Mouse (Mus musculus): ENCODE data around the gene Tspan33. TPM values are rescaled to one million over a fixed set of nuclear protein-coding genes. Genes with fewer than 3 reads are reported as not detected.
"Not testable (repeated sequence)": the region's sequence is repeated elsewhere in the genome, so short reads cannot be mapped to it uniquely, and the experiment has no call there.

Tspan33 gene
- polyA plus RNA-seq, 1 experiment from 2014 or later: 6.1 TPM

DNA sequence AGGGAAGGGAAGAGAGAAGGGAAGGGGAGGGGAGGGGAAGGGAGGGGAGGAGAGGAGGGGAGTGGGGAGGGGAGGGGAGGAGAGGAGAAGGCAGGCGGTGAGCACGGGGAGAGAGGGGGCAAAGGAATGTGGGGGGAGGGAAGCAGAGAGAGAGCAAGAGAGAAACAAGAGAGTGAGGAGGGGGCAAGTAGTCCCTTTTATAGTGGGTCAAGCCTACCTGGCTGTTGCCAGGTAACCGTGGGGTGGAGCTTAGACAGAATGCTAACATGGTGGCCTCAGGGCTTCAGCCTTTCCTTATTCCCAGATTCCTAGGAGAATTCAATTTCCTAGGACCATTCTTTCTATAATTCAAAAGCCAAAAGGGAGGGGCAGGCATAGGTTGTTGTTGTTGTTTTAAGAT is 22.3 kb upstream of the Tspan33 start:
- Histone ChIP-seq H3K4me1 (replicated peaks; ENCODE audit: control insufficient read depth, insufficient read depth, low read length) (no peaks in the 10 kb centered on the region), H3K9ac (ENCODE audit: low read depth, low read length) (no peak overlapping the region), H3K36me3 (ENCODE audit: control insufficient read depth, insufficient read depth, low read length) (no peaks in the 10 kb centered on the region), H3K4me2 (replicated peaks; ENCODE audit: low read depth, low read length) (no peak overlapping the region), H3K27me3 (ENCODE audit: control insufficient read depth, insufficient read depth, low read length) (no peaks in the 10 kb centered on the region), H3K27ac (ENCODE audit: low read depth, low read length) (no peak overlapping the region), H3K4me3 (ENCODE audit: low read depth, low read length) (no peak overlapping the region), H3K9me3 (ENCODE audit: control insufficient read depth, low read length) (no peaks in the 10 kb centered on the region)
- 12% methylated on average over 3 of the region's 3 CpGs for WGBS
- ATAC-seq (ENCODE audit: low FRiP score) (no peak), DNase-seq (ENCODE audit: low spot score) (no peak)

GRCm38 (mm10) chr6:29672563-29673411 is 21.2 kb upstream of the Tspan33 start:
- no peaks in the 10 kb centered on the region for H3K27me3 ChIP-seq (ENCODE audit: control insufficient read depth, insufficient read depth, low read length)
- H3K36me3 ChIP-seq (ENCODE audit: control insufficient read depth, insufficient read depth, low read length): no peaks in the 10 kb centered on the region
- no peaks in the 10 kb centered on the region for H3K4me1 ChIP-seq (replicated peaks; ENCODE audit: control insufficient read depth, insufficient read depth, low read length)
- WGBS: 28% methylated on average over 12 of the region's 12 CpGs
- H3K9me3 ChIP-seq (ENCODE audit: control insufficient read depth, low read length): no peaks in the 10 kb centered on the region
- H3K4me3 ChIP-seq (ENCODE audit: low read depth, low read length): no peak overlapping the region
- H3K27ac ChIP-seq (ENCODE audit: low read depth, low read length): no peak overlapping the region
- no peak overlapping the region for H3K9ac ChIP-seq (ENCODE audit: low read depth, low read length)
- H3K4me2 ChIP-seq (replicated peaks; ENCODE audit: low read depth, low read length): no peak overlapping the region
- DNase-seq (ENCODE audit: low spot score) (no peak), ATAC-seq (ENCODE audit: low FRiP score) (no peak)

DNA sequence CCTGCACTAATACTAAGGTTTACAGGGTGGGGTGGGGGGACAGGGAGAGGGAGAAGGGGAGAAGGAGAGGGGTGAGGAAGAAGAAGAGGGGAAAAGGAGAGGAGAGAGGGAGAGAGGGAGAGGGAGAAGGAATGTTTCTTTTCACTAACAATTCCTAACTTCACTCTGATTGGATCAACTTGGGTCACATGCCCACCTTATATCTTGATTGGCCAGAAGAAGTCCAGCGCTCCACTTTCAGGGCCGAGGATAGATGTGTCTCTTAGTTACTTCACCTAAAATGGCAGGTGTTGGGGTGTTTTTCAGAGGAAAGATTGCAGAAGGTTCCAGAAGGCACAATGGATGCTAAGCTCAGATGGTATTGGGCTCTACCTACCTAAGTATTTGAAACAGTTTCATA is 20.3 kb upstream of the Tspan33 start:
- ATAC-seq (ENCODE audit: low FRiP score) (no peak), DNase-seq (ENCODE audit: low spot score) (no peak)
- Histone ChIP-seq H3K27ac (ENCODE audit: low read depth, low read length) (no peak overlapping the region), H3K4me3 (ENCODE audit: low read depth, low read length) (no peak overlapping the region), H3K9me3 (ENCODE audit: control insufficient read depth, low read length) (no peaks in the 10 kb centered on the region), H3K9ac (ENCODE audit: low read depth, low read length) (no peak overlapping the region), H3K4me1 (replicated peaks; ENCODE audit: control insufficient read depth, insufficient read depth, low read length) (no peaks in the 10 kb centered on the region), H3K36me3 (ENCODE audit: control insufficient read depth, insufficient read depth, low read length) (no peaks in the 10 kb centered on the region), H3K4me2 (replicated peaks; ENCODE audit: low read depth, low read length) (no peak overlapping the region), H3K27me3 (ENCODE audit: control insufficient read depth, insufficient read depth, low read length) (no peaks in the 10 kb centered on the region)
- WGBS: 37% methylated on average over 2 of the region's 2 CpGs

DNA sequence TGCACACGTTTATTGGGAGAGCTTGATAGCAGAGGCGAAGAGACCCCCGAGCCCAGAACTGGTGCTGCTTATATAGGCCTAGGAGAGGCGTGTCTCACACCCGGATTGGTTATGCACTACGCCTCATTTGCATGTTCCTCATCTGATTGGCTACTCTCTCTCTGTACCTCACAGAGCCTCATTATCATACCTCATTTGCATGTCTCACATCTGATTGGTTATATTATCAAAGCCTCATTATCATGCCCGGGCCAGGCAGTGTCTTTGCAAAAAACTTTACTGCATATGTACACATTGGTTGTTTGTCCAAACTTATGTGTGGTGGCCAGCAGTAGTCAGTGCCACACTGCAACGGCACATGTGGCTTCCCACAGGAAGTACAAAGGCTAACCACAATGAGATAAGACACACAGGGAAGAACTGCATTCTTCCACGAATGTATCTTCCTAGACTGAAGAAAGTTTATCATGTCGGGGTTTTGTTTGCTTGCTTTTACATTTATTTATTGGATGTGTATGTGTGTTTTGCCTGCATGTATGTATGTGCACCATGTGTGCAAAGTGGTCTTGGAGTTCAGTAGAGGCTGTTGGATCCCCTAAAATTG is 14.0 kb upstream of the Tspan33 start:
- ATAC-seq (ENCODE audit: low FRiP score); H3K27ac ChIP-seq (ENCODE audit: low read depth, low read length); DNase-seq (ENCODE audit: low spot score); H3K9ac ChIP-seq (ENCODE audit: low read depth, low read length); H3K4me2 ChIP-seq (replicated peaks; ENCODE audit: low read depth, low read length); H3K4me1 ChIP-seq (replicated peaks; ENCODE audit: control insufficient read depth, insufficient read depth, low read length); H3K27me3 ChIP-seq (ENCODE audit: control insufficient read depth, insufficient read depth, low read length); H3K4me3 ChIP-seq (ENCODE audit: low read depth, low read length); H3K36me3 ChIP-seq (ENCODE audit: control insufficient read depth, insufficient read depth, low read length); H3K9me3 ChIP-seq (ENCODE audit: control insufficient read depth, low read length): not testable (repeated sequence)
- WGBS: 84% methylated on average over 8 of the region's 10 CpGs

DNA sequence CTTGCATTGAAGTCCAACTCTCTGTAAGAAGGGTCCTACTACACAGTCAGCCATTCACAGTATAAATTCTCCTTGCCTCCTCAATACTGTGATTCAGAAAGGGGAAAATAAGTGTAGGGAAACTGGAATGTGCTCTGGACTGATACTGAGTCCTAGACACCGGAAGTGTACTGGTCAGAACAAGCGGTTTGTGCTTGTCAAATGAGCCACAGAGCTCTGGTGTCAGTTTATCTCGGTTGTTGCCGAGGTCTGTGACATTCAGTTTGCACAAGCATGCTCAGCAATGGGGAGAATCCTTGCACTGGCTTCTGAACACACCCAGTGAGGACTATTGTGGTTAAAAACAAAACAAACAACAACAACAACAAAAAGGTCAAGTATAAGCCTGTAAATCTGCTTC is 12.2 kb upstream of the Tspan33 start:
- H3K9me3 ChIP-seq (ENCODE audit: control insufficient read depth, low read length): no peaks in the 10 kb centered on the region
- ATAC-seq (ENCODE audit: low FRiP score) (no peak), DNase-seq (ENCODE audit: low spot score) (no peak)
- H3K4me2 ChIP-seq (replicated peaks; ENCODE audit: low read depth, low read length): no peak overlapping the region
- H3K27ac ChIP-seq (ENCODE audit: low read depth, low read length): no peak overlapping the region
- H3K36me3 ChIP-seq (ENCODE audit: control insufficient read depth, insufficient read depth, low read length): no peaks in the 10 kb centered on the region
- no peaks in the 10 kb centered on the region for H3K4me1 ChIP-seq (replicated peaks; ENCODE audit: control insufficient read depth, insufficient read depth, low read length)
- no peak overlapping the region for H3K4me3 ChIP-seq (ENCODE audit: low read depth, low read length)
- 82% methylated on average over 4 of the region's 4 CpGs for WGBS
- H3K9ac ChIP-seq (ENCODE audit: low read depth, low read length): no peak overlapping the region
- no peaks in the 10 kb centered on the region for H3K27me3 ChIP-seq (ENCODE audit: control insufficient read depth, insufficient read depth, low read length)

DNA sequence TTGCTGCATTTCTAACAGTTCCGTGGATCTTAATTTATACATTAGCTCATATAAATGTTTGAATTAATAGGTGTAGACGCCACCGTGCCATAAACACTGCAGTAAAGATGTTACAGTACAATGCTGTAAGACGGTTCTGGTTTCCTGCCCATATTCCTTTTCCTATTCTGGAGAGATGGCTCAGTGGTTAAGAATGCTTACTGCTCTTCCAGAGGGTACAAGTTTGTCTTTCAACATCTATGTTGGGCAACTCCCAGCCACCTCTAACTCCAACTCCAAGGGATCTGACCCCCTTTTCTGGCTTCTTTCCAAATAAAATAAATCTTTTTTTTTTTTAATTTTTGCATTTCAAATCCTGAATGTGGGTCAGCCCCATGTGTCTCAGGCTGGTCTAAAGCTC is 9.3 kb upstream of the Tspan33 start:
- WGBS: 91% methylated on average over 4 of the region's 4 CpGs
- DNase-seq (ENCODE audit: low spot score): no peak
- H3K4me1 ChIP-seq (replicated peaks; ENCODE audit: control insufficient read depth, insufficient read depth, low read length): no peaks in the 10 kb centered on the region

DNA sequence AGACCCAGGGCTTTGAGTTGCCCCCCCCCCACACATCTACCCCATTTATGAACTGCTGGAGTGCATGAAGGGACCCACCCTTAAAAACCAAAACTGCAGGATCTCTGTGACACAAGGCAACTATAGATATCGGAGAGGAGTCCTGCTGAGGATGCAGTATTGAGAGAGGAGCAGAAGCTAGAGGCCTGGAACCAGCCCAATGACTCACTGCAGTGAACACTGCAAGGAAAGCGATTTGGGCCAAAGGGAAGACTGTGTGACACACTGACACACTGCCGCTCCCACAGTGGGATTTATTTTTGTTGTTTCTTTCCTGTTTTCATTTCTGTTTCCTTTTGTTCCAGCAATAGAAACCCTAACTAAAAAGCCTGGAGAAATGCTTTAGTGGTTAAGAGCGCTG is 8.1 kb upstream of the Tspan33 start:
- ATAC-seq (ENCODE audit: low FRiP score) (no peak), DNase-seq (ENCODE audit: low spot score) (no peak)
- H3K4me2 ChIP-seq (replicated peaks; ENCODE audit: low read depth, low read length): no peak overlapping the region
- no peak overlapping the region for H3K4me3 ChIP-seq (ENCODE audit: low read depth, low read length)
- H3K9me3 ChIP-seq (ENCODE audit: control insufficient read depth, low read length): no peaks in the 10 kb centered on the region
- no peaks in the 10 kb centered on the region for H3K36me3 ChIP-seq (ENCODE audit: control insufficient read depth, insufficient read depth, low read length)
- WGBS: 79% methylated on average over 4 of the region's 4 CpGs
- H3K27ac ChIP-seq (ENCODE audit: low read depth, low read length): no peak overlapping the region
- no peak overlapping the region for H3K9ac ChIP-seq (ENCODE audit: low read depth, low read length)
- no peaks in the 10 kb centered on the region for H3K27me3 ChIP-seq (ENCODE audit: control insufficient read depth, insufficient read depth, low read length)
- H3K4me1 ChIP-seq (replicated peaks; ENCODE audit: control insufficient read depth, insufficient read depth, low read length): no peaks in the 10 kb centered on the region

More for the DNA sequence above, 9.3 kb upstream of the Tspan33 start:
- Histone ChIP-seq H3K27me3 (ENCODE audit: control insufficient read depth, insufficient read depth, low read length) (no peaks in the 10 kb centered on the region), H3K36me3 (ENCODE audit: control insufficient read depth, insufficient read depth, low read length) (no peaks in the 10 kb centered on the region), H3K27ac (ENCODE audit: low read depth, low read length) (no peak overlapping the region), H3K9ac (ENCODE audit: low read depth, low read length) (no peak overlapping the region), H3K4me3 (ENCODE audit: low read depth, low read length) (no peak overlapping the region), H3K9me3 (ENCODE audit: control insufficient read depth, low read length) (no peaks in the 10 kb centered on the region), H3K4me2 (replicated peaks; ENCODE audit: low read depth, low read length) (no peak overlapping the region)
- no peak for ATAC-seq (ENCODE audit: low FRiP score)

GRCm38 (mm10) chr6:29689458-29689857 is 4.6 kb upstream of the Tspan33 start:
- ATAC-seq (ENCODE audit: low FRiP score): no peak
- H3K36me3 ChIP-seq (ENCODE audit: control insufficient read depth, insufficient read depth, low read length): no peaks in the 10 kb centered on the region
- no peak overlapping the region for H3K27ac ChIP-seq (ENCODE audit: low read depth, low read length)
- no peak overlapping the region for H3K4me3 ChIP-seq (ENCODE audit: low read depth, low read length)
- H3K4me1 ChIP-seq (replicated peaks; ENCODE audit: control insufficient read depth, insufficient read depth, low read length): no peaks in the 10 kb centered on the region
- DNase-seq (ENCODE audit: low spot score): no peak
- WGBS: 83% methylated on average over 8 of the region's 8 CpGs
- H3K4me2 ChIP-seq (replicated peaks; ENCODE audit: low read depth, low read length): no peak overlapping the region
- H3K27me3 ChIP-seq (ENCODE audit: control insufficient read depth, insufficient read depth, low read length): 0 out of 2 replicates have a peak, but pooled peaks cover 2% of the 10 kb centered on the region
- no peaks in the 10 kb centered on the region for H3K9me3 ChIP-seq (ENCODE audit: control insufficient read depth, low read length)
- H3K9ac ChIP-seq (ENCODE audit: low read depth, low read length): no peak overlapping the region

Measured in hindbrain, embryonic 11.5 days (tissue).